Mouse (Mus musculus) G1E (cell line): ENCODE data around the gene Dchs2.

ENCODE experiments used
- CTCF ChIP-seq: IDR thresholded peaks from 2 replicates; pipeline ENCODE4 v1.5.1; 2012; ENCODE audit warnings: low read depth, low read length, inconsistent platforms, mixed read lengths
- GATA2 ChIP-seq: IDR thresholded peaks from 2 replicates; pipeline ENCODE4 v1.6.1; 2012; ENCODE audit warnings: low read depth, low read length, inconsistent platforms, borderline replicate concordance
- POLR2AphosphoS5 ChIP-seq: IDR thresholded peaks from 2 replicates; pipeline ENCODE4 v1.6.1; 2012; ENCODE audit warnings: low read depth, low read length, inconsistent platforms; ENCODE audit not compliant: insufficient replicate concordance
- TAL1 ChIP-seq: conservative IDR thresholded peaks from 2 replicates; pipeline ENCODE4 v1.6.1; 2012; ENCODE audit warnings: low read depth, low read length, inconsistent platforms, mixed read lengths

DNA sequence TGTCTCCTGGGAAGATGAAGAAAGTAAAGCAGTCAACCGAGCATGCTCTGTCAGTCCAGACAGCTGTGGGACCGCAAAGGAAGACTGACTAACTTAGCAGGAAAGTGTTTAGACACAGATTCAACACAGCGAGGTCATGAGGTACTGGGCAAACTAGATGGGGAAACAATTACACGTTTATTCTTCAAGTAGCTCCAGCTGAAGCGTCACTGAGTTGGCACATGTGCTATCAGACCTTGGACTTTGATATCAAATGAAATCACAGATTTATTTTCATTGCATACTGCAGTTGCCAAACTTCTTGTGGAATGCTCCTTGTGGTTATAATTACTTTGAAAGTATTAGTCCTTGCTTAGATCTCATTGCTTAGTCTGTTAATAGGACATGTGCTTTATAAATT is 67.2 kb downstream of the Dchs2 start:
- TF ChIP-seq CTCF (no peak), TAL1 (no peak), GATA2 (no peak), POLR2AphosphoS5 (no peak)
